8 mouse cellular contexts compared by ENCODE assay signal in the genomic region with DNA sequence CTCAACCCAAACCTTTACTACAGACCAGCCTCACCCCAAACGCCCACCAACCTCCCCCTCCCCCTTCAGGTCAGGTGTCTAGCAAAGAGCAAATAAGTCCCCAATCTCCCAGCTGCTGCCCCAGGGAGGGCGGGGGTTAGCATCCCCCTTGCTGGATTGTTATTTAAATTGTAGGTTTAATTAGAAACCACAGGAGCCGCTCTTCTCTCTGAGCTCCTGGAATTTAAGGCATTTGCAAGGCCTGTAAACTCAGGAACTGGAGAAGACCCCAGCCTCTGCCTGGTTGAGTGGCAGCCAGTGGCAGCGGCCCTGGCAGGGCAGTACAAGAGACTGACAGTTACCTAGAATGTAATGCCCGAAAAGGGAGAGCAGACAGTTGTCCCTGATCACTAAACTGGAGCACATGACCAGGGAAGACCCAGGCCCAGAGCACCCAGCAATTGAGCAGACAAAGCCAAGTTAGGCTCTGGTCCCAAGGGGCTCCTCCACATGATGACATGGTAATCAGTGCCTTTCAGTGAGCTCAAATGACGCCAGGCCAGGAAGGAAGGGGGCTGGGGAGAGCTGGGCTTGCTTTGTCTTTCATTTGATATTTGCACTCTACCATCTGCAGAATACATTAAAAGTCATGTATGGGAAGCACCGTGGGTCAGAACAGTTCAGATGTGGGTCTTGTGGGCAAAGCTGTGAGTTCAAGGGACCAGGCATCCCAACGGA. TPM values are rescaled to one million over a fixed set of nuclear protein-coding genes. Genes with fewer than 3 reads are reported as not detected.
DNase-seq lines count a peak whose midpoint lies in the region; ATAC-seq and TF ChIP-seq lines count a peak whose summit lies in the region.

No protein-coding gene starts in this region.

- H3K4me2 ChIP-seq in lung, embryonic 14.5 days: peak overlapping the region; percentile 46
- peak overlapping the region; percentile 3; the same call in 1 of the 2 replicates for H3K4me2 ChIP-seq in forebrain, embryonic 14.5 days (ENCODE audit: low read length)
- peak overlapping the region; percentile 21 for H3K4me2 ChIP-seq in limb, embryonic 12.5 days

- H3K4me1 ChIP-seq in lung, embryonic 14.5 days (ENCODE audit: insufficient read depth): peaks cover 72% of the 10 kb centered on the region
- H3K4me1 ChIP-seq in forebrain, embryonic 14.5 days (ENCODE audit: control insufficient read depth, insufficient read depth, low read length): peaks cover 68% of the 10 kb centered on the region
- H3K4me1 ChIP-seq in limb, embryonic 12.5 days (replicated peaks): peaks cover 84% of the 10 kb centered on the region
- peaks cover 65% of the 10 kb centered on the region for H3K4me1 ChIP-seq in small intestine, adult 2 months (ENCODE audit: control insufficient read depth, insufficient read depth, insufficient read length, low read length)

- H3K36me3 ChIP-seq in lung, embryonic 14.5 days (ENCODE audit: insufficient read depth): no peaks in the 10 kb centered on the region
- H3K36me3 ChIP-seq in forebrain, embryonic 14.5 days (ENCODE audit: control insufficient read depth, insufficient read depth, low read length): peaks cover 15% of the 10 kb centered on the region; the same call in 1 of the 2 replicates
- peaks cover 17% of the 10 kb centered on the region for H3K36me3 ChIP-seq in limb, embryonic 12.5 days
- 0 out of 2 replicates have a peak, but pooled peaks cover 3% of the 10 kb centered on the region for H3K36me3 ChIP-seq in small intestine, adult 2 months (ENCODE audit: control insufficient read depth, insufficient read depth, low read length)

- no peak for TF ChIP-seq POLR2A in small intestine, adult 2 months (IDR thresholded peaks at IDR 0.05; ENCODE audit: low read depth, low read length)

- no peak for ATAC-seq in lung, embryonic 14.5 days (ENCODE audit: insufficient read depth)
- ATAC-seq in forebrain, embryonic 14.5 days: peak; percentile 47
- no peak for ATAC-seq in limb, embryonic 12.5 days (ENCODE audit: insufficient number of reproducible peaks, insufficient read depth, low FRiP score, low TSS enrichment, low read depth)

- peak overlapping the region; percentile 27; the same call in 1 of the 2 replicates for H3K9ac ChIP-seq in lung, embryonic 14.5 days
- H3K9ac ChIP-seq in forebrain, embryonic 14.5 days (ENCODE audit: low read length): peak overlapping the region; percentile 29; the same call in 1 of the 2 replicates
- H3K9ac ChIP-seq in limb, embryonic 12.5 days (replicated peaks): no peak overlapping the region

- H3K9me3 ChIP-seq in lung, embryonic 14.5 days (ENCODE audit: low read depth, low read length): no peaks in the 10 kb centered on the region
- no peaks in the 10 kb centered on the region for H3K9me3 ChIP-seq in forebrain, embryonic 14.5 days (replicated peaks; ENCODE audit: control insufficient read depth, low read length)
- H3K9me3 ChIP-seq in limb, embryonic 12.5 days: no peaks in the 10 kb centered on the region

- peak overlapping the region; percentile 1; the same call in 1 of the 2 replicates for H3K4me3 ChIP-seq in lung, embryonic 14.5 days (ENCODE audit: low read depth, low read length)
- no peak overlapping the region for H3K4me3 ChIP-seq in forebrain, embryonic 14.5 days (ENCODE audit: low read depth, low read length)
- no peak overlapping the region for H3K4me3 ChIP-seq in limb, embryonic 12.5 days (replicated peaks)
- no peak overlapping the region for H3K4me3 ChIP-seq in small intestine, adult 2 months (ENCODE audit: low read depth, low read length)

- H3K27me3 ChIP-seq in lung, embryonic 14.5 days (ENCODE audit: insufficient read depth, low read length): no peaks in the 10 kb centered on the region
- H3K27me3 ChIP-seq in forebrain, embryonic 14.5 days (replicated peaks; ENCODE audit: control insufficient read depth, insufficient read depth, low read length): no peaks in the 10 kb centered on the region
- no peaks in the 10 kb centered on the region for H3K27me3 ChIP-seq in limb, embryonic 12.5 days
- no peaks in the 10 kb centered on the region for H3K27me3 ChIP-seq in small intestine, adult 2 months (ENCODE audit: control insufficient read depth, insufficient read depth, low read length)

- no peak for DNase-seq in lung, embryonic 14.5 days
- no peak for DNase-seq in lung, adult 18-20 months
- DNase-seq in forebrain, embryonic 14.5 days (ENCODE audit: low spot score): peak; percentile 68
- no peak for DNase-seq in cerebellum, adult 11-12 months
- DNase-seq in cerebellum, postnatal 4 days (ENCODE audit: low spot score in 2 of 2): no peak
- no peak for DNase-seq in cerebellum, adult 11 months

- peak overlapping the region; percentile 95 for H3K27ac ChIP-seq in lung, embryonic 14.5 days (ENCODE audit: low read depth)
- peak overlapping the region; percentile 73 for H3K27ac ChIP-seq in forebrain, embryonic 14.5 days (ENCODE audit: low read depth, low read length)
- peak overlapping the region; percentile 77 for H3K27ac ChIP-seq in limb, embryonic 12.5 days
- peak overlapping the region; percentile 76 for H3K27ac ChIP-seq in small intestine, adult 2 months (ENCODE audit: insufficient read depth, low read depth, low read length)

- TF ChIP-seq CTCF in lung, embryonic 14.5 days (IDR thresholded peaks at IDR 0.05; ENCODE audit: low read depth): 0 out of 2 replicates have a peak, but pooled peaks have one; percentile 1
- TF ChIP-seq CTCF in small intestine, adult 2 months (IDR thresholded peaks at IDR 0.05; ENCODE audit: extremely low read depth, insufficient read length, insufficient replicate concordance, low read depth, low read length): no peak

- 28% methylated on average over 8 of the region's 8 CpGs for WGBS in lung, embryonic 14.5 days
- 6% methylated on average over 8 of the region's 8 CpGs for WGBS in forebrain, embryonic 14.5 days
- WGBS in limb, embryonic 12.5 days: 6% methylated on average over 8 of the region's 8 CpGs
- WGBS in small intestine, adult 2 months: 29% methylated on average over 8 of the region's 8 CpGs

RNA-seq across cellular contexts. Expression of a gene that starts 42.1 kb away (rescaled TPM):
- polyA plus RNA-seq in lung, embryonic 14.5 days (2014; fragmentation: Nextera tagmentation; extraction: Ambion mirVana): 10.6 TPM in 2 replicates
- 14.1 and 14.5 TPM in 2 replicates for polyA plus RNA-seq in forebrain, embryonic 14.5 days (2014; fragmentation: Nextera tagmentation; extraction: Ambion mirVana)
- polyA plus RNA-seq in limb, embryonic 12.5 days (2016; fragmentation: Nextera tagmentation; extraction: Ambion mirVana): 6.6 and 8.3 TPM in 2 replicates
- polyA plus RNA-seq in small intestine, adult 2 months (2012; rRNA removed): 33.0 and 71.5 TPM in 2 replicates
